Mouse (Mus musculus) cortical plate, adult 2 months (tissue): ENCODE data around the gene Nutf2-ps1. TPM values are rescaled to one million over a fixed set of nuclear protein-coding genes. Genes with fewer than 3 reads are reported as not detected.

Experiments
- H3K27ac ChIP-seq: fragments of 200-500 bp; 2 replicates; pipeline ENCODE4 v1.5.1; 2012; ENCODE audit warnings: low read length, control low read depth, inconsistent platforms; ENCODE audit not compliant: insufficient read depth
- H3K4me1 ChIP-seq: fragments of 200-500 bp; 2 replicates; pipeline ENCODE4 v1.6.1; 2011; ENCODE audit warnings: low read length; ENCODE audit not compliant: control insufficient read depth, insufficient read depth
- H3K4me3 ChIP-seq: fragments of 200-500 bp; 2 replicates; pipeline ENCODE4 v1.5.1; 2011; ENCODE audit warnings: mild to moderate bottlenecking, low read length, control low read depth; ENCODE audit not compliant: insufficient read depth
- CTCF ChIP-seq: fragments of 200-500 bp; IDR thresholded peaks from 2 replicates; pipeline ENCODE4 v1.5.1; 2011; ENCODE audit warnings: mild to moderate bottlenecking, control low read depth, low read length; ENCODE audit not compliant: insufficient read depth; ENCODE audit errors: extremely low read depth
- POLR2A ChIP-seq: fragments of 200-500 bp; IDR thresholded peaks from 2 replicates; pipeline ENCODE4 v1.6.1; 2011; ENCODE audit warnings: mild to moderate bottlenecking, low read length, control low read depth; ENCODE audit not compliant: insufficient read depth; ENCODE audit errors: extremely low read depth
- polyA plus RNA-seq: library from polyadenylated mRNA; depleted of rRNA; stranded (reverse); fragments of >200 nt; gene quantifications from 2 replicates; pipeline ENCODE4 v1.2.3, GENCODE M21; 2012

Gene Nutf2-ps1
- polyA plus RNA-seq, 1 experiment: 26.5 TPM

- no peak for TF ChIP-seq CTCF
- no peak for TF ChIP-seq POLR2A
- no peak overlapping the region for H3K27ac ChIP-seq
- no peak overlapping the region for H3K4me3 ChIP-seq
- no peaks in the 10 kb centered on the region for H3K4me1 ChIP-seq
These were observed 17.8 kb downstream of the Nutf2-ps1 start for GRCm38 (mm10) chr19:53571056-53571455.

- Histone ChIP-seq H3K4me1 (no peaks in the 10 kb centered on the region), H3K4me3 (no peak overlapping the region), H3K27ac (no peak overlapping the region)
- TF ChIP-seq POLR2A: no peak
- TF ChIP-seq CTCF: no peak
These were observed 20.3 kb downstream of the Nutf2-ps1 start for GRCm38 (mm10) chr19:53568553-53568952.

GRCm38 (mm10) chr19:53567864-53568263 is 21.0 kb downstream of the Nutf2-ps1 start:
- no peak overlapping the region for H3K4me3 ChIP-seq
- H3K4me1 ChIP-seq: no peaks in the 10 kb centered on the region
- no peak overlapping the region for H3K27ac ChIP-seq
- TF ChIP-seq CTCF (no peak), POLR2A (no peak)

- Histone ChIP-seq H3K4me3 (no peak overlapping the region), H3K4me1 (no peaks in the 10 kb centered on the region), H3K27ac (no peak overlapping the region)
- TF ChIP-seq POLR2A (no peak), CTCF (no peak)
These were observed 23.1 kb downstream of the Nutf2-ps1 start for GRCm38 (mm10) chr19:53565565-53566277.

- TF ChIP-seq CTCF (no peak), POLR2A (no peak)
- no peaks in the 10 kb centered on the region for H3K4me1 ChIP-seq
- no peak overlapping the region for H3K4me3 ChIP-seq
- no peak overlapping the region for H3K27ac ChIP-seq
These were observed 24.7 kb downstream of the Nutf2-ps1 start for GRCm38 (mm10) chr19:53564174-53564573.

GRCm38 (mm10) chr19:53560436-53560835 is 28.4 kb downstream of the Nutf2-ps1 start:
- H3K4me3 ChIP-seq: no peak overlapping the region
- H3K27ac ChIP-seq: no peak overlapping the region
- TF ChIP-seq CTCF (no peak), POLR2A (no peak)
- no peaks in the 10 kb centered on the region for H3K4me1 ChIP-seq

GRCm38 (mm10) chr19:53557267-53557936 is 31.5 kb downstream of the Nutf2-ps1 start:
- TF ChIP-seq CTCF (no peak), POLR2A (no peak)
- Histone ChIP-seq H3K4me3 (no peak overlapping the region), H3K27ac (no peak overlapping the region), H3K4me1 (peaks cover under 1% of the 10 kb centered on the region; the same call in 1 of the 2 replicates)

GRCm38 (mm10) chr19:53556841-53557240 is 32.0 kb downstream of the Nutf2-ps1 start:
- H3K27ac ChIP-seq: no peak overlapping the region
- no peak overlapping the region for H3K4me3 ChIP-seq
- TF ChIP-seq CTCF (no peak), POLR2A (no peak)
- H3K4me1 ChIP-seq: peaks cover 1% of the 10 kb centered on the region; the same call in 1 of the 2 replicates

- TF ChIP-seq CTCF (no peak), POLR2A (no peak)
- Histone ChIP-seq H3K4me3 (no peak overlapping the region), H3K27ac (no peak overlapping the region), H3K4me1 (peaks cover 1% of the 10 kb centered on the region; the same call in 1 of the 2 replicates)
These were observed 33.8 kb downstream of the Nutf2-ps1 start for GRCm38 (mm10) chr19:53554981-53555616.
